Mouse (Mus musculus): ENCODE results near the gene Tex26. TPM values are rescaled to one million over a fixed set of nuclear protein-coding genes. Genes with fewer than 3 reads are reported as not detected.

Gene Tex26
- total RNA-seq, 2 experiments from 2014 or later = not detected

- intact Hi-C loops (cut with DNase I) = loop anchor here (5.0 kb wide), 1 partner anchor 39 kb away; no protein-coding TSS in a partner anchor
- peak in 1 of 2 experiments; percentile 77 for DNase-seq (ENCODE audit: low spot score in 2 of 2)
Measured at GRCm38 (mm10) chr5:149483321-149484052, 44.0 kb downstream of the Tex26 start.

GRCm38 (mm10) chr5:149484270-149484669 lies 44.8 kb downstream of the Tex26 start:
- intact Hi-C loops (cut with DNase I) = loop anchor here (5.0 kb wide), 1 partner anchor 38 kb away; no protein-coding TSS in a partner anchor
- DNase-seq (ENCODE audit: low spot score in 2 of 2) = no peak

GRCm38 (mm10) chr5:149485447-149485846 lies 46.0 kb downstream of the Tex26 start:
- intact Hi-C loops (cut with DNase I) = no loop called here
- DNase-seq (ENCODE audit: low spot score in 2 of 2) = no peak

GRCm38 (mm10) chr5:149488360-149489021 lies 49.0 kb downstream of the Tex26 start:
- intact Hi-C loops (cut with DNase I) = no loop called here
- no peak for DNase-seq (ENCODE audit: low spot score in 2 of 2)

- intact Hi-C loops (cut with DNase I) = no loop called here
- DNase-seq (ENCODE audit: low spot score in 2 of 2) = peak; percentile 84 to 90
Measured at GRCm38 (mm10) chr5:149489136-149489535, 49.7 kb downstream of the Tex26 start.

GRCm38 (mm10) chr5:149490275-149490674 lies 50.8 kb downstream of the Tex26 start:
- DNase-seq (ENCODE audit: low spot score in 2 of 2) = no peak
- intact Hi-C loops (cut with DNase I) = no loop called here

GRCm38 (mm10) chr5:149495655-149496054 lies 56.2 kb downstream of the Tex26 start:
- intact Hi-C loops (cut with DNase I) = no loop called here
- DNase-seq (ENCODE audit: low spot score in 2 of 2) = no peak

GRCm38 (mm10) chr5:149496401-149497066 lies 57.1 kb downstream of the Tex26 start:
- intact Hi-C loops (cut with DNase I) = no loop called here
- DNase-seq (ENCODE audit: low spot score in 2 of 2) = no peak

GRCm38 (mm10) chr5:149499936-149500335 lies 60.5 kb downstream of the Tex26 start:
- intact Hi-C loops (cut with DNase I) = no loop called here
- no peak for DNase-seq (ENCODE audit: low spot score in 2 of 2)

GRCm38 (mm10) chr5:149503423-149504175 lies 64.1 kb downstream of the Tex26 start:
- intact Hi-C loops (cut with DNase I) = no loop called here
- DNase-seq (ENCODE audit: low spot score in 2 of 2) = peak in 1 of 2 experiments; percentile 69

- no peak for DNase-seq (ENCODE audit: low spot score in 2 of 2)
- intact Hi-C loops (cut with DNase I) = no loop called here
Measured at GRCm38 (mm10) chr5:149504985-149505384, 65.5 kb downstream of the Tex26 start.

- DNase-seq (ENCODE audit: low spot score in 2 of 2) = no peak
- intact Hi-C loops (cut with DNase I) = no loop called here
Measured at GRCm38 (mm10) chr5:149506033-149506432, 66.6 kb downstream of the Tex26 start.

- intact Hi-C loops (cut with DNase I) = no loop called here
- no peak for DNase-seq (ENCODE audit: low spot score in 2 of 2)
Measured at GRCm38 (mm10) chr5:149508094-149509029, 68.9 kb downstream of the Tex26 start.

GRCm38 (mm10) chr5:149510323-149510722 lies 70.9 kb downstream of the Tex26 start:
- no peak for DNase-seq (ENCODE audit: low spot score in 2 of 2)
- intact Hi-C loops (cut with DNase I) = no loop called here

GRCm38 (mm10) chr5:149512695-149513094 lies 73.2 kb downstream of the Tex26 start:
- DNase-seq (ENCODE audit: low spot score in 2 of 2) = no peak
- intact Hi-C loops (cut with DNase I) = no loop called here

GRCm38 (mm10) chr5:149513438-149514086 lies 74.1 kb downstream of the Tex26 start:
- DNase-seq (ENCODE audit: low spot score in 2 of 2) = no peak
- intact Hi-C loops (cut with DNase I) = no loop called here

- DNase-seq (ENCODE audit: low spot score in 2 of 2) = peak; percentile 64 to 78
- intact Hi-C loops (cut with DNase I) = no loop called here
Measured at GRCm38 (mm10) chr5:149514087-149514671, 74.7 kb downstream of the Tex26 start.

GRCm38 (mm10) chr5:149514890-149515289 lies 75.4 kb downstream of the Tex26 start:
- intact Hi-C loops (cut with DNase I) = no loop called here
- no peak for DNase-seq (ENCODE audit: low spot score in 2 of 2)
